Mouse (Mus musculus): Measurements from ENCODE around the gene Myh3. TPM values are rescaled to one million over a fixed set of nuclear protein-coding genes. Genes with fewer than 3 reads are reported as not detected.
A peak's percentile ranks its signal among the peaks of the same experiment; 100 is the strongest.

The Myh3 gene
- total RNA-seq, 2 experiments from 2014 or later = 7.8 to 15.3 TPM

DNA sequence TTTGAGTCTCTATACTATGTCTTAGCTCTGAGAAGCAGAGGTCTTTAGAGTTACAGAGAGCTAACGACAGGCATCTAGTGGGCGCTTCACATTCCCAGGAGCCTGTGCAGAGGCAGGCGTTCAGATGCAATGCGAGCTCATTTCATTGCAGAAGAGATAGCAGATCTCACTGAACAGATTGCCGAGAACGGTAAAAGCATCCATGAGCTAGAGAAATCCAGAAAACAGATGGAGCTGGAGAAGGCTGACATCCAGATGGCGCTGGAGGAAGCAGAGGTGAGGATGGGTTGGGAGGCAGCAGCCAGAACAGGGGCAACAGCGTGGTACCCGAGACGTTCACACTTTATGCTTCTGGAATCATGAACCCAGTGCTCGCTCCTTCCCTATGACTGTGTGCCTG lies 20.3 kb downstream of the Myh3 start:
- TF ChIP-seq CTCF (IDR thresholded peaks at IDR 0.05) = no peak
- Histone ChIP-seq H3K27ac (no peak overlapping the region), H3K4me3 (no peak overlapping the region)
- intact Hi-C loops (cut with DNase I) = no loop called here
- DNase-seq = no peak

DNA sequence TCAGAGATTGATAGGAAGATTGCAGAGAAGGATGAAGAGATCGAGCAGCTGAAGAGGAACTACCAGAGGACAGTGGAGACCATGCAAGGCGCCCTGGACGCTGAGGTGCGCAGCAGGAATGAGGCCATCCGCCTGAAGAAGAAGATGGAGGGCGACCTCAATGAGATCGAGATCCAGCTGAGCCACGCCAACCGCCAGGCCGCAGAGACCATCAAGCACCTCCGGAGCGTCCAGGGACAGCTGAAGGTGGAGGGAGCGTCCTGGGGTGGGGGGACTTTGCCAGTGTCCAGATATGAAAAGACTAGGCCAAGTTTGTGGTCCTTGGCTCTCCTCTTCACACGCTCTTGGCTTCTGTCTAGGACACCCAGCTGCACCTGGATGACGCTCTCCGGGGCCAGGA lies 21.1 kb downstream of the Myh3 start:
- Histone ChIP-seq H3K4me3 (no peak overlapping the region), H3K27ac (no peak overlapping the region)
- TF ChIP-seq CTCF (IDR thresholded peaks at IDR 0.05) = no peak
- intact Hi-C loops (cut with DNase I) = no loop called here
- peak; percentile 22 for DNase-seq

DNA sequence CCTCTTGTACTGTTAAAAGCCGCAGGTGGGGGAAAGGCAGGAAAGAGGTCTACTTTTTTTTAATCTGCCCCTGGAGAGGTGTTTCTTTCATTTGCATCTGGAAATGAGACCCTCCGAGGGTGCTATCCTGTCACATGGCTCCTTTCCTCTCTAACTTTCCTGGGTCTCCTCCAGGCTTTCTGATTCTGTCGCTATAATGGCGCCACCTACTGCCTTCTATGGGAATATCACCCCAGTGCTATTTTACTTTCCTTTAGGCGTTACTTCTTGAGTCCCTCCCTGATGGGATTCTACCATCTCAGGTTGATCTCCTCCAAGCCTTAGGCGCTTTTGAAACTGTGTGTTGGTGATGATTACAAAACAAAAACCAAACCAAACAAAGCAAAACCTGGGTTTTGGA lies 22.1 kb downstream of the Myh3 start:
- Histone ChIP-seq H3K27ac (no peak overlapping the region), H3K4me3 (no peak overlapping the region)
- peak; percentile 78 for TF ChIP-seq CTCF (IDR thresholded peaks at IDR 0.05)
- intact Hi-C loops (cut with DNase I) = loop anchor here (5.0 kb wide), 1 partner anchor 78 kb away; no protein-coding TSS in a partner anchor
- peak; percentile 35 for DNase-seq

DNA sequence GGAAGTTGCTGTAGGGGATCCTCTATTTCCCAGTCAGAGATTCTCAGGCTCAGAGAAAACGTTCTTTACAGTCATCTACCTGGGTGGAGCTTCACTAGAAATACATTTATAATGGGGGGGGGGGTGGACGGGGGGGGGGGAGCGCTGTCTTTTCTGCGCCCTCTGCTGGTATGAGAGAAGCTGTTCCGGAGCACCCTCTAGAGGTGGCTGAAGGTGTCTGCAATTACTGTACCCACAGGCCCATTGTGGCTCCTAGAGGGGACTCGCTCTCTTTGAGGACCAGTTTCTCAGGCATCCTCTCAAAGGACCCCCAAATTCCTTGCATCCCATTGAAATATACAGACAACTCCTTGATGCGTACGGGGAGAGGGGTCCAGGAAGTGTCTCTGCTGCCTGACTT lies 23.6 kb downstream of the Myh3 start:
- Histone ChIP-seq H3K27ac (no peak overlapping the region), H3K4me3 (no peak overlapping the region)
- DNase-seq = no peak
- peak; percentile 83 for TF ChIP-seq CTCF (IDR thresholded peaks at IDR 0.05)
- intact Hi-C loops (cut with DNase I) = loop anchor here (5.0 kb wide), 1 partner anchor 79 kb away; no protein-coding TSS in a partner anchor

DNA sequence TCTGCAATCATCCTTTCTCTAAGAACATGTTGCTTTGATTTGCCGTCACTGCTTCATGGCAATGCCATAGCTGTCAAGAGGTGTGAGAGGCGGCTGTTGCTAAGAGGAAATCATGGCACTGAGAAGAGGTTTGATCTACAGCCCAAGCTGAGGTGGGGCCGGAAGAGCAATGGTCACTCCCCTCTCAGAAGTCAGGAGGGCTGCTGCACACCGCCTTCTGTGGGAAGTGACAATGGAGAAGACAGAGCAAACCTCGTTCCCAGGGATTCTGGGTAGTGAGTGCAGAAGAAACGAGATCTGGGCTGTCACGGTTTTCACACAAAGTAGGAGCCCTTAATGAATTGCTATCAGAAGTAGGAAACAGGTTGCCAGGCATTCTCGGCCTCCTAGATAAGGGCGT lies 25.2 kb downstream of the Myh3 start:
- intact Hi-C loops (cut with DNase I) = loop anchor here (5.0 kb wide), 1 partner anchor 81 kb away; no protein-coding TSS in a partner anchor
- Histone ChIP-seq H3K27ac (peak overlapping the region; percentile 95; the same call in 1 of the 2 replicates), H3K4me3 (no peak overlapping the region)
- TF ChIP-seq CTCF (IDR thresholded peaks at IDR 0.05) = no peak
- peak; percentile 16 for DNase-seq

DNA sequence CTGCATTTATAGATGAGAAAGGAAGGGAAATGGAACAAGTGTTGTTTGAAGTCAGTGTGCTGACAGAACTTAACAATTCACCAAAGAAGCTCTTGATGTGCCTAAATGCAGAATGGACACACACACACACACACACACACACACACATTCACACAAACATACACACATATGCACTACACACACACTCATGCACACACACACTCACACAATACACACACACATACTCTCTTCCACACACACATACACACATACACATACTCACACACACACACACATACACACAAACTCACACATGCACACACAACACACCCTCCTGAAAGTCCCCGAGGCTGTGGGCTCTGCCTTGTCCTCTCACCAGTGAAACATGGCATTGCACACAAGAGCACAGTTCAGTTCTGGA lies 26.1 kb downstream of the Myh3 start:
- no peak for TF ChIP-seq CTCF (IDR thresholded peaks at IDR 0.05)
- Histone ChIP-seq H3K4me3 (peak overlapping the region; percentile 38), H3K27ac (peak overlapping the region; percentile 95)
- intact Hi-C loops (cut with DNase I) = loop anchor here (5.0 kb wide), 1 partner anchor 82 kb away; no protein-coding TSS in a partner anchor
- peak; percentile 18 for DNase-seq

DNA sequence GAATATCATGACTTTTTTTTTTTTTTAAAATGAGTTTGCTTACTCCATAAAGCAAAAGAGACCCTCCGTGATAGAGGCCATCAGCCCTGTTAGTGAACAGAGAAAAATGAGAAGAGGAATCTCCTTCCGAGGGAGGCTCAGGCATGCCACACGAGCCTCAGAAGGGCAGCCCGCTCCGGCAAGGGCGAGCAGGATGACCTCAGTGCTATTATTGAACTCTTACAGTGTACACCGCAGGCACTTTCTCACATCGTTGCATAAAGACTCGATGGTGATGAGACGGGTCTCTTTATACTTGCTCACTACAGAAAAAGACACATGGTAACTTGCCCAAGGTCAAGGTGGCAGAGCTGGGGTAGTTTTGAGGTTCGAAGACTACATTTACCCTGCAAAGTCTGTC lies 26.6 kb downstream of the Myh3 start:
- DNase-seq = peak; percentile 75
- TF ChIP-seq CTCF (IDR thresholded peaks at IDR 0.05) = no peak
- intact Hi-C loops (cut with DNase I) = loop anchor here (5.0 kb wide), 1 partner anchor 82 kb away; no protein-coding TSS in a partner anchor
- H3K27ac ChIP-seq = peak overlapping the region; percentile 95
- H3K4me3 ChIP-seq = peak overlapping the region; percentile 38

DNA sequence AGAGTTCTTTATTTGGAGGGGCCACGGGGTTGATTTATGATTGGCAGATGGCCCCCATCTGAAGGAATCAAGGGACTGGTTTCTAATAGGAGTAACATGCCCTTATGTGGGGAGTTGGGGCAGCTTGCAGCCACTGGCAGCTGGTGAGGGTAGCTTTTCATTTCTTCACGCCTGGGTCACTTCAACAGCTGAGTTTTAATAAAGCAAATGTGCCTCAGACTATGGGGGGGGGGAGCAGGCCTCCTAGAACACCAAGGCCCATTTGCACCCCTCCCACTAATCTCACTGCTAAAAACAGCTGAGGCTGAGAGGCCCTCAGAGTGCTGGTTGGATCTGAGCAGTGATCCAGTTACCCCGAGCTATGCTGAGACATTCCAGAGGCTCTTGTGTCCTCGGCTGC lies 27.6 kb downstream of the Myh3 start:
- Histone ChIP-seq H3K27ac (peak overlapping the region; percentile 95), H3K4me3 (no peak overlapping the region)
- no peak for TF ChIP-seq CTCF (IDR thresholded peaks at IDR 0.05)
- intact Hi-C loops (cut with DNase I) = no loop called here
- DNase-seq = peak; percentile 78

DNA sequence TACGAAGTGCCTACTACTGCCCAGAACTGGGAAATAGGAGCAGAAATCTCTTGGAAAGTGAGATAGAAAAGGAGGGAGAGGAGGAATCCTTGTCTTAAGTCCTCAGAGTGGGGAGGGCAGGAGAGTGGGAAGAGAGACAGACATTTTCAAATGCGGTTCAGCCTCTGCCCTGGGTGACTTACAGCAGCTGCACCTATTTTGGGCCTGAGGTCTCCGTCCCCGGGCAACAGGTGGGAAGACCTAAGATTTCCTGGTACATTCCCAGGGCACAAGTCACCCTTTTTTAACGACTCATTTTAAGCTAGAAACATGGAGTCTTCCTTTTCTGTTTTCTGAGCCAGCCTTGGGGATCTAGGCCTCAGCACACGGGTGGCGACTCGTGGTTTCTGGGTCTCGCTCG lies 28.9 kb downstream of the Myh3 start:
- DNase-seq = peak; percentile 39
- intact Hi-C loops (cut with DNase I) = no loop called here
- TF ChIP-seq CTCF (IDR thresholded peaks at IDR 0.05) = no peak

DNA sequence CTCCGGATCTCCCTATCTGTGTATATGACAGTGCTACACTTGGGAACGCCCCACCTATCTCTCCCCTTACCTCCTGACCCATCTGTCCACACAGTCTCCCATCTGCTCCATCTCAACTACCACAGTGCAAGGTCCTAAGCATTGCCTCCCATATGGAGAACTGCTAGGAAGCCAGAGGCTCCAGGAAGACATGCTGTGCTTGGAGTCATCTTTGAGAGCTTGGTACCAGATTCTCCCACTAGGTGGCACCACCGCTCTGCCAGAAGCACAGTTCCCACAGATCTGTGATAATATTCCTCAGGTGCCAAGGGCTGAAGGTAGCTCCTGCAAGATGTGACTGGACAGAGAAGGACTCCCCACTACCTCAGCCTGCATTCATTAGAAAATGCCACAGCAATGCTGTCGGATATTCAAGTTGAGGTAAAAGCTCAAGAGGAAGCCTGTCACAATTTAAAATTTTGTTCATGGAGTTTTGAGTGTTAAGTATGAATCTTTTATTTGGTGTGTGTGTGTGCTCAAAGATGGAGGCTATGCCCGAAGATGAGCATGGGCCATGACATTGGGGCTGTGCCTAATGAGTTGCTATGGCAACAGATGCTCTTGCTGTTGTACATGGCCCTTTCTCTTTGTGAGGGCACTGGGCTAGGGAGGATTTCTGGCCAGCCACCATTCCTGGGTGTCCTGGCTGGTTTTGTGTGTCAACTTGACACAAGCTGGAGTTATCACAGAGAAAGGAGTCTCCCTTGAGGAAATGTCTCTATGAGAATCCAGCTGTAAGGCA lies 32.3 kb downstream of the Myh3 start:
- peak; percentile 85 for DNase-seq
- peak overlapping the region; percentile 97 for H3K27ac ChIP-seq
- peak; percentile 91; the same call in 1 of the 2 replicates for TF ChIP-seq CTCF (IDR thresholded peaks at IDR 0.05)
- intact Hi-C loops (cut with DNase I) = no loop called here
- H3K4me3 ChIP-seq = peak overlapping the region; percentile 73

More for the DNA sequence above, 28.9 kb downstream of the Myh3 start:
- Histone ChIP-seq H3K4me3 (peak overlapping the region; percentile 37; the same call in 1 of the 2 replicates), H3K27ac (peak overlapping the region; percentile 95)

DNA sequence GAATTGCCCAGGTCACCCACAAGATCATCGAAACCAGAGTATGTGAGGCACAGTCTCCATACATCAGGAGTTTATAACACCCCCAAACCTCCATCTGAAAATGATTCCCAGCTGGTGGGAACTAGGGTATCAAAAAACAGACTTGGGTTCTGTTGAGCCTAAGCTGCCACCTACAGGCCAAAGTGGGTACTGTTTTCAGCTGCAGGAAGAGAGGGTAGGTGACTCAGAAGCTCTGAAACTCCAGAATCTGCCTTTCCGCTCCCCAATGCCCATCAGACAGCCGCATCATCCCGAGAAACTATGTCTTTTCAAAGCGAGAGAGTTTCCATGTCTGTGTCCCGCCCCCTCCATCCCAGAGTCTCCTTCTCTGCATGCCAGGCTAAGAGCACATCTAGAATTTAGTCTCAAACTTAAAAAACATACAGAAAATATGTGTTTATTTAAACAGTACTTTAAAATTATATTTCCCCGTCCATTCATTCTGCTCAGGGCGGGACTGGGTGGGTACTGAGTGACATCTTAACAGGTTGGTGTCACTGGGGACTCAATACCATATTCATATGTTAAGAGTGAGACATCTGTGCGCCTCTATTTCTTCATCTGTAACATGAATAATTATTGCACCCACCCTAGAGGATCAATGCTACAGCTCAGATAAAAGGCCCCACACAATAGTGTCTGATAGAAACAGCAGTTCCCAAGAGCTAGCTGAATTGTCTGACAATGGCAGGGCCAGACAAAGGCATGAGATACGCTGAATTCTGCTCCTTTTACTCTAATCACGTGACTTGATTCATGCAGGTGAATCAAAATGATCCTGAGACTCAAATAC lies 34.1 kb downstream of the Myh3 start:
- peak; percentile 90 for TF ChIP-seq CTCF (IDR thresholded peaks at IDR 0.05)
- Histone ChIP-seq H3K4me3 (peak overlapping the region; percentile 73), H3K27ac (peak overlapping the region; percentile 97)
- DNase-seq = peak; percentile 86
- intact Hi-C loops (cut with DNase I) = no loop called here

DNA sequence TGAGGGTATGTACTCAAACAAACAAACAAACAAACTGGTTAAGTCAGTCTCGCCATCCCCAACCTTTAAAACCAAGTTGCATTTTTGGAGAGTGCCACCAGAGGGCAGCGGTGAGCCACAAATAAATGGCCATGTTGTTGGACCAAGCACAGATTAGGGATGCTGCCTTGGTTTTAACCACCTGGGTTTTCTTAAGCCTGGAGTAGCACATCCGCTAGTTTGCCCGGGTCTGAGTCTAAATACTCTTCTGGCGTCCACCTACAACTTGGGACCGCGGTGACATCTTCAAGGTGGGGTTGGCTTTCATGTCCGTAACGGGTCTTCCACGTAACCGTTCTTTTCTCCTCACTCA lies 34.7 kb downstream of the Myh3 start:
- DNase-seq = peak; percentile 80
- peak overlapping the region; percentile 97 for H3K27ac ChIP-seq
- intact Hi-C loops (cut with DNase I) = loop anchor here (1.0 kb wide), 1 partner anchor 122 kb away; no protein-coding TSS in a partner anchor
- peak; percentile 80 for TF ChIP-seq CTCF (IDR thresholded peaks at IDR 0.05)
- H3K4me3 ChIP-seq = peak overlapping the region; percentile 73

DNA sequence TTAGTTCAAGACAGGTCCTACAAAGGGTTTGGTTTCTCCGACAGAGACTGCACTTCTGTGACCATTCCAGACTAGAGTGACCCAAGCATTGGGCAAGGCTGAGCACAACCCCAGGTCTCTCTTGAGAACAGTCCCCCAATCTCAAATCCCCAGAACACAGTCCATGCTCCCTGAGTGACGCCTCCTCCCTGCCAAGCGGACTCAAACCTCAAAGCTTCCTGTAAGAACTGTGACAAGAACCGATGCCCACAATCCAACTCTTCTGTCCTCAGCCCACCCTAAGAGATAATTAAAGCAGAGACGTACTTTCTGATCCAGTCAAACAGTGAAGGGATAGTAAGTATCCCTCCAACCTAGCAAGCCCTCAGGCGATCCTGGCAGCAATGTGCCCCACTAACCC lies 35.3 kb downstream of the Myh3 start:
- H3K4me3 ChIP-seq = peak overlapping the region; percentile 73
- intact Hi-C loops (cut with DNase I) = loop anchor here (1.0 kb wide), 1 partner anchor 122 kb away; no protein-coding TSS in a partner anchor
- no peak for TF ChIP-seq CTCF (IDR thresholded peaks at IDR 0.05)
- peak; percentile 69 for DNase-seq
- H3K27ac ChIP-seq = peak overlapping the region; percentile 97

Measured in gastrocnemius, adult 2 months (tissue).